Mouse (Mus musculus) olfactory bulb, adult 2 months (tissue): Measurements from ENCODE around the gene Nxpe3.

Experiments
- CTCF ChIP-seq: fragments of 200-500 bp; IDR thresholded peaks from 2 replicates; pipeline ENCODE4 v1.5.1; 2012; ENCODE audit warnings: low read depth, mild to moderate bottlenecking, low read length, moderate library complexity; ENCODE audit not compliant: insufficient read depth
- POLR2A ChIP-seq: fragments of 200-500 bp; IDR thresholded peaks from 2 replicates; pipeline ENCODE4 v1.6.1; 2012; ENCODE audit warnings: mild to moderate bottlenecking, low read depth, low read length, moderate library complexity; ENCODE audit not compliant: insufficient read depth

- TF ChIP-seq CTCF (no peak), POLR2A (no peak)
Measured at GRCm38 (mm10) chr16:55901839-55902756, 7.0 kb upstream of the Nxpe3 start.
